Mouse (Mus musculus): ENCODE measurements around the gene 4930507D05Rik. TPM values are rescaled to one million over a fixed set of nuclear protein-coding genes. Genes with fewer than 3 reads are reported as not detected.

The 4930507D05Rik gene
- 0.17 TPM for polyA plus RNA-seq (2017; shearing (Covaris generic))

DNA sequence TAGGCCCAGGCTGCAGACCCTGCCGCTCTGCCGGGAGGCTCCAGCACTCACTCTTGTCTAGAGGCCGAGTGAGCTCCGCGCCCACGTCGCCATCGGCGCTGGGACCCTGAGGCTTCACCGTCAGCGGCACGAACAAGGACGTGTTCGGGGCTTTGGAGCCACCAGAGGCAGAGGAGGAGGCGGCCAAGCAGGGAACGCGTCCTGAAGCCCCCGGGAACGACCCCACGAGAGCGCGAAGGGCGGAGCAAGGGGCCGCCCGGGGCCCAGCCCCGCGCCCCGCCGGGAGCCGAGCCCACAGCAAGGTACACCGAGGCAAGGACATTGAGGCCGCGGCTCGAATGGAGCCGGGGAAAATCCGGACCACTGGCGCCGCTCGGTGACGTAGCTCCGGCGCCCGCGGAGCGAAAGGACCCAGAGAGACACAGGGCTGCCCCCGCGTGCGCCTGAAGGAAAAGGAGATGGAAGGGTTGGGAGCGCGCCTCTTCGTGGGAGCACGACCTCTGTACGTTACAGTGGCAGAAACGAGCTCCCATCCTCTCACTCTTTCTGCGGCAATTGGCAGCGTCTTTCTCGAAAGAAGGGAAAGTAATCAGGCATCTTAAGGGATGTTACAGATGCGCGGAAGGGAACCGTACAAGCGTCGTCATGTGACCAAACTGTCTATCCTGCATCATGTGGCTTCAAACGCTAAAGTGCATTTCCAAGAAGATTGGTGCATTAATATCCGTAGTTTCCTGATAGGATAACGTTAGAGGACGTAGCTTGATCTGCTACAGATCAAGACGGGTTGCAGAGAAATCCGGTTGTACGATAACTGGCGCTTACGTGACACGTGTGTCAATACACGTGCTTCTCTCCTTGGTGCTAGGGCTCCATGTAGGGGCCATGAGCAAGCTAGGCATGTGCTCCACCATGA lies at the start of gene 4930507D05Rik, which contains the start of gene Supv3l1:
4930507D05Rik (plus strand) TSS at position 126 of the 916 bp plus-strand sequence.
Supv3l1 (minus strand) TSS at position 375 of the 916 bp plus-strand sequence.

DNA sequence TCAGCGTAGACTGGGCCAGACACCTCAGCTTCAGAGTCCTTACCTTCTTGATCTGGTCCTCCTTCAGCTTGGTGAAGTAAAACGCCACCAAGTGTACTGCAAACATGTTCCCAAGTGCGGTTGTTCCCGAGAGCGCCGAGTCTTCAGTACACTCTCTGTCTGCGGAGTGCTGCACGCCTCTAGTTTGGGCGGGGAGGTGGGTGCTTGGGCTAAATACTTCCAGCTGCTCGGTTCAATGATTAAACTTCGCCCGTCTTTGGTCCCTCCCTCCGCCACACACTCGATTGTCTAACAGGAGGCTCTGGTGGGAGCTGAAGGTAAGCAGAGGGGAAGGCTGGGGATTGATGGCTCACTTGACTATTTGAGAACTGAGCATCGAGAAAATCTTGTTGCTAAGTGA lies 27.0 kb upstream of the 4930507D05Rik start, which contains the start of gene Hkdc1:
Hkdc1 (minus strand) TSS at position 237 of the 400 bp plus-strand sequence.

DNA sequence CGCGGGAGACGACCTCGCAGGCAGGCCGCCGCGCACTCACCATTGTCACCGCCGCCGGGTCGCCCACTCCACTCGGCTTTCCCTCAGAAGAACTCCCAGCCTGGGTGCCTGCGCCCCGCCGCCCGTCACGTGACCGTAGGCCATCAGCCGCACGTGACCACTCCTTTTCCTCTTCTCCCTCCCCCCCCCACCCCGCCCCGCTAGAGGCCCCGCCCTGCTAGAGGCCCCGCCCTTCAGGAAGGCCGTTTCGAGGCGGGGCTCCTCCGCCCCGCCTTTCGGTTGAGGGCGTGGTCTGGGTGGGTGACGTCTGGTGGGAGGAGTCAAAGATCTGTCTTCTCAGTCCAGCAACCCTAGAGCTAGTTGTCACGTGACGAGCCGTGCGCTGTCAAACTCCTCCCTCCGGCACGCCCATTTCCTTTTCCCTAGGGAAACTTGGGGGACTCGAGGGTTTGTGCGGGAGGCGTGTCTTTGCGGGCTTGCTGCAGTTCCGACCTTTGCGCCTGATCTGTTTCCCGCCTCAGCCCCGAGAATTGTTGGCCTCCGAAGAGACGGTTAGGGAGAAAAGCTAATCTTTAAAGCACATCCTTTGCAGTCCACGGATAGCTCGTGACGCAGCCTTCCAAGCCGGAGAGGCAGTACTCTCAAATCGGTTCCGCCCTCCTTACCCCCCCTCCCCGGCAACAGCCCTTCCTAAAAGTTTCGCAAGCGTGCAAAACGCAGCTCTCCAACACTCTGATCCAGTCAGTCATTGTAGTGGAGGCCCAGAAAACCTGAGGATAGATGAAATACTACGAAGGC lies 37.5 kb downstream of the 4930507D05Rik start, which contains the start of gene Vps26a:
Vps26a (minus strand) TSS at position 188 of the 798 bp plus-strand sequence.

Other genes starting within 250 kb of the 4930507D05Rik start
- 0.41 TPM for gene Tspan15, start 218.2 kb upstream of the 4930507D05Rik start, polyA plus RNA-seq (2017; shearing (Covaris generic))
- gene Tacr2, start 197.1 kb upstream of the 4930507D05Rik start, polyA plus RNA-seq (2017; shearing (Covaris generic)), result not detected
- gene Hk1, start 69.6 kb upstream of the 4930507D05Rik start, polyA plus RNA-seq (2017; shearing (Covaris generic)), result 109 TPM
- gene Hkdc1, start 27.0 kb upstream of the 4930507D05Rik start, polyA plus RNA-seq (2017; shearing (Covaris generic)), result not detected
- 27.3 TPM for gene Supv3l1, start 249 bp downstream of the 4930507D05Rik start, polyA plus RNA-seq (2017; shearing (Covaris generic))
- gene Vps26a, start 37.3 kb downstream of the 4930507D05Rik start, polyA plus RNA-seq (2017; shearing (Covaris generic)), result 68.4 TPM
- 876 TPM for gene Srgn, start 78.0 kb downstream of the 4930507D05Rik start, polyA plus RNA-seq (2017; shearing (Covaris generic))
- gene Kif1bp, start 129.0 kb downstream of the 4930507D05Rik start, polyA plus RNA-seq (2017; shearing (Covaris generic)), result 33.5 TPM
- gene Ddx21, start 152.8 kb downstream of the 4930507D05Rik start, polyA plus RNA-seq (2017; shearing (Covaris generic)), result 40.4 TPM
- gene Ddx50, start 201.7 kb downstream of the 4930507D05Rik start, polyA plus RNA-seq (2017; shearing (Covaris generic)), result 150 TPM

All from CD4-positive, CD25-positive, alpha-beta regulatory T cell (primary cell).